Mouse (Mus musculus) limb, embryonic 14.5 days (tissue): Measurements from ENCODE around the gene Tbxas1. TPM values are rescaled to one million over a fixed set of nuclear protein-coding genes. Genes with fewer than 3 reads are reported as not detected.

Experiments
- ATAC-seq: fragments of 200-750 bp; cut with Nextera tagmentation; 2 replicates; pipeline ENCODE4 v1.8.0; 2017; ENCODE audit warnings: low read depth, moderate number of reproducible peaks, moderate TSS enrichment; ENCODE audit not compliant: low FRiP score
- DNase-seq: peaks from one replicate; pipeline ENCODE4 v3.0.0-alpha.2; 2015; ENCODE audit warnings: low spot score
- H3K27ac ChIP-seq: fragments of 300-500 bp; sonication (generic); replicated peaks from 2 replicates; pipeline ENCODE4 v1.5.1; 2014; ENCODE audit warnings: low read depth, mild to moderate bottlenecking, low read length, moderate library complexity, mixed read lengths
- H3K27me3 ChIP-seq: fragments of 300-500 bp; sonication (generic); 2 replicates; pipeline ENCODE4 v1.6.1; 2014; ENCODE audit warnings: low read length, mixed read lengths; ENCODE audit not compliant: control insufficient read depth, insufficient read depth
- H3K36me3 ChIP-seq: fragments of 300-500 bp; sonication (generic); 2 replicates; pipeline ENCODE4 v1.6.1; 2014; ENCODE audit warnings: mild to moderate bottlenecking, low read length, moderate library complexity, mixed read lengths; ENCODE audit not compliant: control insufficient read depth, insufficient read depth
- H3K4me1 ChIP-seq: fragments of 300-500 bp; sonication (generic); 2 replicates; pipeline ENCODE4 v1.6.1; 2014; ENCODE audit warnings: antibody characterized with exemption, low read length, mixed read lengths; ENCODE audit not compliant: control insufficient read depth, insufficient read depth
- H3K4me2 ChIP-seq: fragments of 300-500 bp; sonication (generic); replicated peaks from 2 replicates; pipeline ENCODE4 v1.6.1; 2014; ENCODE audit warnings: low read depth, mild to moderate bottlenecking, low read length, moderate library complexity; ENCODE audit not compliant: severe bottlenecking
- H3K4me3 ChIP-seq: fragments of 300-500 bp; sonication (generic); replicated peaks from 2 replicates; pipeline ENCODE4 v1.5.1; 2014; ENCODE audit warnings: low read length
- H3K9ac ChIP-seq: fragments of 300-500 bp; sonication (generic); 2 replicates; pipeline ENCODE4 v1.6.1; 2014; ENCODE audit warnings: mild to moderate bottlenecking, low read depth, low read length, moderate library complexity; ENCODE audit not compliant: severe bottlenecking
- H3K9me3 ChIP-seq: fragments of 300-500 bp; sonication (generic); 2 replicates; pipeline ENCODE4 v1.6.1; 2016; ENCODE audit warnings: low read length; ENCODE audit not compliant: control insufficient read depth
- POLR2A ChIP-seq: fragments of 200-500 bp; IDR thresholded peaks from 2 replicates; pipeline ENCODE4 v1.8.0; 2012; ENCODE audit warnings: inconsistent platforms, mild to moderate bottlenecking, moderate library complexity, borderline replicate concordance; ENCODE audit not compliant: insufficient read depth, insufficient read length; ENCODE audit errors: extremely low read depth
- WGBS: fragments of 180-500 bp; shearing (Covaris S2); extraction: QIAGEN DNeasy Blood & Tissue Kit; methylation state at CpG from one replicate; pipeline ENCODE4 v1.1.7; 2014; 5-methylcytosine and 5-hydroxymethylcytosine counted together
- polyA plus RNA-seq, 2 experiments: library from polyadenylated mRNA; depleted of rRNA in 1 of 2; stranded (reverse) in 1 of 2; unstranded in 1 of 2; fragments of >200 nt; fragmentation: Nextera tagmentation in 1 of 2; extraction: Ambion mirVana in 1 of 2; gene quantifications; 2 replicates each; pipeline versions ENCODE4 v1.2.1 to v1.2.3; 2012 to 2014

Tbxas1 gene
- polyA plus RNA-seq, 2 experiments: 1.8 to 2.6 TPM

DNA sequence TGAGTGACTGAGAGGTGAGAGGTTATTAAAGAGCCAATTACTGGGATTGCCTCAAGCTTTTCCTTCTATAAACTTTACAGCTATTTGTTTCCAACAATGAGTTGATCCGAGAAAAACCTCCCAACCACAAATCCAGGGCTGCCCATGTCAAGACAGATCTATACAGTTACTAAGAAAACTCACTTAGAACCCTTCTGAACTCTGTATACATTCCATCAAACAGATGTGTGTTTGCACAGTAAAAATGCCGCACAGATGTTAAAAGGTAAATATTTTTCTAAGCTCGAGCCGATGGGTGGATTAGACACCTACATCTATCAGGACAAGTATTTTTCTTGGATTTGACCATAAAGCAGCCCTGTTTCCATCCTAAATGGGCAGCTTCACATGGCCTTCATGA, 149.4 kb downstream of the Tbxas1 start:
- Histone ChIP-seq H3K9me3 (no peaks in the 10 kb centered on the region), H3K4me1 (no peaks in the 10 kb centered on the region), H3K27ac (no peak overlapping the region), H3K27me3 (no peaks in the 10 kb centered on the region), H3K36me3 (no peaks in the 10 kb centered on the region), H3K4me3 (no peak overlapping the region), H3K4me2 (no peak overlapping the region), H3K9ac (no peak overlapping the region)
- TF ChIP-seq POLR2A: no peak
- ATAC-seq (no peak), DNase-seq (no peak)
- 28% methylated on average over 4 of the region's 4 CpGs for WGBS

DNA sequence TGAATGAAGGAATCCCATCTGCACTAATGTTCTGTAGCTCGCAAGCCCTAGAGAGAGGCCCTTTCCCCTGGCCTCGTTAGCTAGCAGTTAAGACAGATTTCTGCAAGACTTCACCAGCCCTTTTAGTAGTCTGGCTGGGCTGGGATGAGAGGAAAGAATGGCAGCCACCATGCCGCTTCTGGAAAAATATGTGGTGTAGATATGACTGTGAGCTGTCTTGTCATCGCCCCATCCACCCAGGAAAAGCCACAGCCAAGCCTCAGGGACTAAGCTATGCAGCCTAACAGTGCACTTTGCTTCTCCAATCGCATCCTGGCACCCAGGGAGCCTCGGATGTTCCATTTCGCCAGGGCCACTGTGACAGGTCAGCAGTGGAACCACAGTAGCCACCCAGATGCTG, 149.8 kb downstream of the Tbxas1 start:
- Histone ChIP-seq H3K9ac (no peak overlapping the region), H3K4me2 (no peak overlapping the region), H3K27ac (no peak overlapping the region), H3K27me3 (no peaks in the 10 kb centered on the region), H3K4me1 (no peaks in the 10 kb centered on the region), H3K36me3 (no peaks in the 10 kb centered on the region), H3K9me3 (no peaks in the 10 kb centered on the region), H3K4me3 (no peak overlapping the region)
- WGBS: 63% methylated on average over 7 of the region's 7 CpGs
- no peak for ATAC-seq
- no peak for DNase-seq
- TF ChIP-seq POLR2A: no peak

DNA sequence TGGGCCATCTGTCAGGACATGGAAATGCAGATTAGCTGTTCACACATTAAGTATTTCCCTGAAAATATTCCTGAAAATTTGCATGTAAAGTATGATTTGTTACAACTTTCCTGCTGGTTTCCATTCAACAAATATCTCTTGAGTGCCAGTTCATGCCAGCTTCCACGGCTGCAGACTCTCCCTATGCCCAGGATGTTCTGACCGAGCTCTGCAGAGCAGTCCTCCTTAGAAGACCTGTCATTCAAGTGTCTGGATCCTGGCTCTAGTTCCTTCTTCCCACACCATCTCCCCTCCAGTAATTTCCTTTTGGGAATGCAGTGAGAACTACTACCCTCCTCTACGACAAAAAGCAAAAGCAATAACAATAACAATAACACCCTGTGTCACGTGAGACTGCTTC, 155.5 kb downstream of the Tbxas1 start:
- H3K9me3 ChIP-seq: no peaks in the 10 kb centered on the region
- no peak overlapping the region for H3K4me3 ChIP-seq
- TF ChIP-seq POLR2A: no peak
- DNase-seq (no peak), ATAC-seq (no peak)
- H3K4me2 ChIP-seq: no peak overlapping the region
- no peak overlapping the region for H3K27ac ChIP-seq
- no peaks in the 10 kb centered on the region for H3K36me3 ChIP-seq
- H3K27me3 ChIP-seq: no peaks in the 10 kb centered on the region
- no peak overlapping the region for H3K9ac ChIP-seq
- H3K4me1 ChIP-seq: no peaks in the 10 kb centered on the region
- WGBS: 81% methylated on average over 4 of the region's 4 CpGs

DNA sequence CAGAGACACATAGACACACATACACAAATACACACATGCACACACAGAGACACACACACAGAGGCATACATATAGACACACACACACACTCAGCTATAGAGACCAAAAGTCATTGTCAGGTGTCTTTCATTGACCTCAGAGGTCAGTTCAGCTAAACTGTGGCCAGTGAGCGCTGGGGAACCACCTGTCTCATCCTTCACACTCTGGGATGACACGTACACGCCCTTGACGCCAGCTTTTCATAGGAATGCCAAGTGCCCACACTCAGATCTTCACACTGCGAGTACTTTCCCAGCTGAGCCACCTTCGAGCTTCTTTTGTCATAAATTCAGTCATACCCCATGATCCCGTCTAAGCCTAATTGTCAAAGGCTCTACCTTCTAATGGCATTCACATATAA, 158.5 kb downstream of the Tbxas1 start:
- TF ChIP-seq POLR2A: no peak
- no peak for ATAC-seq
- Histone ChIP-seq H3K9me3 (no peaks in the 10 kb centered on the region), H3K4me2 (no peak overlapping the region), H3K27me3 (no peaks in the 10 kb centered on the region), H3K4me1 (no peaks in the 10 kb centered on the region), H3K27ac (no peak overlapping the region), H3K36me3 (no peaks in the 10 kb centered on the region), H3K9ac (no peak overlapping the region), H3K4me3 (no peak overlapping the region)
- no peak for DNase-seq
- 82% methylated on average over 7 of the region's 7 CpGs for WGBS

DNA sequence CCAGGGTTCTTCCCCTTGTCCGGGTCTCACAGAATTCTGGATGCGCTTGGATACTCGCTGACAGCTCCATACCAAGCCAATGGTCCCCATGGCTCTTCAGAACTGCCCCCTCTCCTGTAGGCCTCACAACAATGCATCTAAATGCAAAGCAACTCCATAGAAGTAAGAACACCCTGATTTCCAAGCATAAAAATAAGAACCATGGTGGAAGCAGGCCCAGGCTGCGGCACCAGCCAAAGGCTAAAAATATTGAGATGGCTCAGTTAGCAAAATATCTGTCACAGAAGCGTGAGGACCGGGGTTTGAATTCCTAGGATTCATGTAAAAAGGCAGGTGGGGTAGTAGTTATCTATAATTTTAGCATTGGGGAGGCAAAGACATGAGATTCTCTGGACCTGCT, 159.8 kb downstream of the Tbxas1 start:
- no peaks in the 10 kb centered on the region for H3K4me1 ChIP-seq
- no peak for ATAC-seq
- H3K4me3 ChIP-seq: no peak overlapping the region
- 85% methylated on average over 6 of the region's 6 CpGs for WGBS
- H3K9me3 ChIP-seq: no peaks in the 10 kb centered on the region
- H3K4me2 ChIP-seq: no peak overlapping the region
- H3K27ac ChIP-seq: no peak overlapping the region
- H3K27me3 ChIP-seq: no peaks in the 10 kb centered on the region
- no peak overlapping the region for H3K9ac ChIP-seq
- no peaks in the 10 kb centered on the region for H3K36me3 ChIP-seq
- TF ChIP-seq POLR2A: no peak
- DNase-seq: no peak

DNA sequence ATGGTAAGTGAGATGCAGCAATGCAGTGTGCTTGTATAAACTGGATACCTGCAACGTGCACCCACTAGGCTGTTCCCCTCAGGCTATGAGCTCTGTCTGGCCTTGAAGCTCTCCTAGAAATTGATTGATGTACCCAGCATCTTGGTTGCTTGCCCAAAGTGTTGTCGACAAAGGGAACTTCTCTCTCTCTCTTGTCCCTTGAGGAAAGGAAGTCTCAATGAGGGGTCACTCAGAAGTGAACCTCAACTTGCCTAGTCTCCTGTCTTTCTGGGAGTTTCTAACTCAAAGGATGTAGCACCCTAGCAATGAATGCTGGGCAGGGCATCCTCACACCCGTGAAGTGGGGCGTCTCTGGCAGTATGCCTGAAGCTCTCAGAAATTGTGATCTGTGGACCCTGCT, 161.0 kb downstream of the Tbxas1 start:
- no peak for DNase-seq
- WGBS: 71% methylated on average over 4 of the region's 4 CpGs

More for the DNA sequence above, 161.0 kb downstream of the Tbxas1 start:
- Histone ChIP-seq H3K9ac (no peak overlapping the region), H3K4me2 (no peak overlapping the region), H3K36me3 (no peaks in the 10 kb centered on the region), H3K27ac (no peak overlapping the region), H3K27me3 (no peaks in the 10 kb centered on the region), H3K4me3 (no peak overlapping the region), H3K9me3 (no peaks in the 10 kb centered on the region), H3K4me1 (no peaks in the 10 kb centered on the region)
- TF ChIP-seq POLR2A: no peak
- ATAC-seq: no peak
